Mouse (Mus musculus) kidney, postnatal 36 days (tissue): ENCODE data around the gene C3.

Experiments used
- DNase-seq, 2 experiments: peaks; one replicate each; pipeline ENCODE4 v3.0.0; 2021 to 2022; ENCODE audit warnings: mixed read lengths in 2 of 2

Gene C3

DNA sequence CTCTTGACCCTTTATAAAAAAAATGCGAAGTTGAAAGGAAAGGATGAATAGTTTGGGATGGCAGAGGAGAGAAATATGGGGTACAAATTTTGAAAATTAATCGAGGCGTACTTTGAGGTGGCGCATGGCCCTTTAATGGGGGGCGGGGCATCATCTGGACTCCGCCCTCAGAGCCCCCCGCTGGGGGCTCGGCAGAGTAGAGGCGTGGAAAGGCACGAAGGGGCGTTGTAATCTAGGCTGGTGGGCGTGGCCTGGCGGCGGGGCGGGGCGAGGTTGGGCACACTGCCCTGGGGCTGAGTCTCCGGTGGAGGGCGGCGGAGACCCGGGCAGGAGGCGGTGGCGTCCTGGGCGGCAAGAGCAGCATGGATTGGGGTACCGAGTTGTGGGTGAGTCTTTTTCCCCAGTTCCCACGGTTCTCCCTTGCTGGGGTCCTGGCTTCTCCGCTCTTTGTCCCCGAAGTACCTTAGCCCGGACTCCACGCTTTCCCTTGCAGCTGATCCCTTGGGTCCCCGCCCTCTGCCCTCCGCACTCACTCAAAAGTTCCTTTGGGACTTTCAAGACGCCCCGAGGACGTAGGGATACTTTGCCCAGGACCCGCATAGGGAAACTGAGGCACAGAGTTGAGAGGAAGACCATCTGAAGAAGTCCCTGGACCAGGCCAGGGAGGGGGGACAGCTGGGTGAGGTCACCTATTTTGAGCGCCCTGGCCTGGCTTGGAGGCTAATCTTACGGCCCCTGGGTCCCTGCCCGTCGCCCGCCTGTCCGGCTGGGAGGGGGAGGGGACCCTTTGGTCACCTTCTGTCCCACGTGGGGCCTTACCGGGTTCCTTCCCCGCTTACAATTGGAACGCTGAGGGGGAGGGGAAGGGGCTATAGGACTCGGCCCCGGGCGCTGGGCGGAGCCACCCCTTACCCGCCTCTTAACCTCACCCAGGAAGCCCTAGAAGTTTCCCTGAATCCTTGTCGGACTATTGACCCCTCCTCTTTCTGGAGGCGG, 21.5 kb upstream of the C3 start, which contains the start of gene Trip10:
Trip10 (plus strand) TSS at position 270 of the 996 bp plus-strand sequence.
- peak; percentile 97 to 99 for DNase-seq

DNA sequence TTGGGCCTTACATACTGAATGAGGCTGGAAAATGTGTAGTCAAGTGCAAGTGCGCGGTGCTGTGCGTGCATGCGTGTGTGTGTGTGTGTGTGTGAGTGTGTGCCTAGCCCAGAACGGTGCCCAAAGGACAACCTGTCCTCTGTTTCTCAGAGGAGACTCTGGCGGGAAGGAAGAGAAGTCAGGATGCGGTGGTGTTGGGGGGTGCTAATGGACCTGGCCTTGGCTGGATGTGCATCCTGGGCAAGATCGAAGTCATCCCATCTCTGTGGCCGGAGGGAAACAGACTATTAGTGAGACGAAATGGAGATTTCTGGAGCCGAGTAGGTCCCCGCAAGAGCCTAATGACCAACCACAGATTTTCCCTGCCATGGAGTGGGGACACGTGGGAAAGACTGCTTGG, 20.8 kb upstream of the C3 start:
- peak in 1 of 2 experiments; percentile 48 for DNase-seq

DNA sequence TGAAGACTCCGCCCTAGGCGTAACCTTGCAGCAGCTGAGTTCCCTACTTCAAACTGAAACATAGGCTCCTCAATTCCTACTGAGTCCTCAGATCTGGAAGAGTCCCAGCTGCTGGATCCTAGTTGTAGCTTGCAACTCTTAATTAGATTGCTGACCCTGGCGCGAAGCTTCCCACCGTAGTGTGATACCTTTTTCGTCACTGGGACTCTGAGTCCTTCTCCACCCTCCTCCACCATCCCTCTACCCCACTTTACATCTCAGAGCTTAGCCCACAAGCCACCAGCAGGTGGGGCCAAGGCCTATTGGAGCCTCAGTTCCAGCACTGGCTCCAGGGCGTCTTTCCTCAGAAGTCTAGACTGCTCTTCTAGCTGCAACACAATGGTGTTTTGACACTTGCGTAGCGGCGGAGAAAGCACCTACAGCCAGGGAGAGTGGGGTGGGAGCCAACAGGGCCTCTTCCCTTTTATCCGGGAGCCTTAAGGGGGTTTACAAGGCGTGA, 20.3 kb upstream of the C3 start, which contains the start of gene Gpr108:
Gpr108 (minus strand) TSS at position 246 of the 499 bp plus-strand sequence.
- peak; percentile 92 to 93 for DNase-seq

GRCm38 (mm10) chr17:57247393-57248200, 19.7 kb upstream of the C3 start:
- peak; percentile 88 to 98 for DNase-seq

GRCm38 (mm10) chr17:57246663-57247392, 18.9 kb upstream of the C3 start:
- DNase-seq, result no peak

GRCm38 (mm10) chr17:57245311-57245929, 17.5 kb upstream of the C3 start:
- DNase-seq, result no peak

GRCm38 (mm10) chr17:57243650-57244370, 15.9 kb upstream of the C3 start:
- no peak for DNase-seq

DNA sequence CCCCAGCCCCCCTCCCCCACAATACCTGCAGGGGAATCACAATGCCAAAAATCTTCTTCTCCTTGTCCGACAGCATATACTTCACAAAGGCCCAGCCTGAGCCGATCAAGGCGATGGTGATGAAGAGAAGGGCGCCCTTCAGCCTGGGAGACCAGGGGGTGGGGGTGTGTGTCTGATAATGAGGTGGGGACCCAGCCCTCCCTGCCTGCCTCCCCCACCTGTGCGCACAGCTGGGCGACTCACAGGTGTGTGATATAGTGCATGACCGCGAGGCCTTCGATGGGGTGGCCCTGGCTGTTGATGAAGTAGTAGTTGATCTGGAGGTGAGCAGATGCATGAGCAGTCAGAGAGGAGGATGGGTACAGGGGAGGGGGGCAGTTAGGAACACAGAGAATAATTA, 9.2 kb upstream of the C3 start:
- no peak for DNase-seq

DNA sequence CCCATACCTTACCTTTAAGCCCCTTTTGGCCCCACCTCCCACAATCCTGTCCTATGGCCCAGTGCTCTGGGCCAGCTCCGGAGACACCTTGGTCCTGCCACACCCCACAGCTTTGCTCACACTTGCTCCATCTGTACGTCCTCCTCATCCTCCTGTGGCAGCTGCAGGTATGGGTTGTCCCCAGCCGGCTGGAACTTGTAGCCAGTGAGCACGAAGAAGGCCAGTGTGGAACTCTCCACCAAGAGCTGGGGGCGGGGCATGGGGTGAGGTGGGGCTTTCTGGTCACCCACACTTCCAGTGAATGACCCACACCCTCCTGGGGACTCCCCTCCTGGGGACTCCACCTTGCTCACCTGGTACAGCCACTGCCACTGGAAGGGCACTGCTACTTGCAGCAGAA, 7.9 kb upstream of the C3 start:
- DNase-seq, result no peak

DNA sequence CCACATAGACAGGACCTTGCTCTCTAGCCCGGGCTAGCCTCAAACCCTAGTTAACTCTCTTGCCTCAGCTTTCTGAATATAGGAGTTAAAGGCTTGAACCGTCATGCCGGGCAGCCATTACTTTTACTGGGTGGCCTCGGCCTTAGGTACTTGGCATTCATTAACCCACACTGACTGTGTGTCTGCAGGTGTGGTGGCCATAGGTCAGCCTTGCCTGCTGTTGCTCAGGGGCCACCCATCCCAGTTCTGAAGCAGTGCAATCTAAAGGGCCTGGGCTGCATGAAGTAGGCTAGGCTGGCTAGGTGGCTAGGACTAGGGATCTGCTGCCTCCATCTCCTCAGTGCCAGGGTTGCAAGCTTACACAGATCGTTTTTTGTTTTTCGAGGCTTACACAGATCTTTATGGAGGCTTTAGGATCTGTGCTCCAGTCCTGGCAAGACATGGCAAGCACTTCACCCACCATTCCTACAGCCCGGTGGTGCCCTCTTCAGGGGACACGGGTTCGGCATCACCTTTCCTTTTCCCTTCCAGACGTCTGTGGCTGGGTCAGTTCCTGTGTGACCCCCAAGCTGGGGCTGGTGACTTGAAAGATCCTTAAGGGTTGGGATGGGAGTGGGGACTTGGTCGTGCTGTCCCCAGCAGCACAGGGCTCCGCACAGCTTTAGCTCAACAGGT, 6.5 kb upstream of the C3 start:
- peak; percentile 69 to 73 for DNase-seq

- DNase-seq, result peak; percentile 89 to 93
These were observed 5.1 kb upstream of the C3 start for GRCm38 (mm10) chr17:57233038-57233437.

DNA sequence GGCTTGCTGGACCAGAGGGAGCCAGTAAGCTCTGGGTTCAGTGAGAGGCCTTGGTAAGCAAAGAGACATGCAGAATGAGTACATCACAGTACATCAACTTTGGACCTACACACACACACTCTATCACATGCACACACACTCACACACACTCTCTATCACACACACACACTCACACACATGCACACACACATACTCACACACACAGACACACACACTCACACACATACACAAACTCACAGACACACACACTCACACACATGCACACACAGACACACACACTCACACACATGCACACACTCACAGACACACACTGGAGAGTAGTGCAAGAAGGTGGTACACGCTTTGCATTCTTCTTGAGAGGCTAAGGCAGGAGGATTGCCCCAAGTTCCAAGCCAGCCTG, 4.3 kb upstream of the C3 start:
- DNase-seq, result no peak

- peak in 1 of 2 experiments; percentile 54 for DNase-seq
These were observed 3.4 kb upstream of the C3 start for GRCm38 (mm10) chr17:57231321-57231771.

DNA sequence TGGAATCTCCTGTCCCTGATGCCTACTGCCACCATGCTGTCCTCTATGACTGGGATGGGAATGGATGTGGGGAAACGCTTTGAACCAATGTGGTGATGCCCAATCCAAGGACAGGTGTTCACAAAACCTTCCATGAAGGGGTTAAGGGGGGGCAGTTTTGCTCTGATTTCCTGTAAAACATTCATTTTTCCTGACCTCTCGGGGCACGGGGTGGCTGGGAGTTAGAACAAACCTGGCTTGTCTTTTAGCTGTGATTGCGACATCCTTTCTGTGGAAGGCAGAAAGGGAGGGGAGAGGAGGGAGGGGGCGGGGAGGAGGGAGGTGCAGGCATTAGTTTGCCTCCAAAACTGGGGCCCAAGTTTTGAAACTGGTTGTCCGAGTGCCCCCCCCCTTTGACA, 2.8 kb upstream of the C3 start:
- peak; percentile 67 to 79 for DNase-seq

- DNase-seq, result peak in 1 of 2 experiments; percentile 39
These were observed 2.2 kb upstream of the C3 start for GRCm38 (mm10) chr17:57229851-57230727.

- no peak for DNase-seq
These were observed 937 bp upstream of the C3 start for GRCm38 (mm10) chr17:57228873-57229272.

DNA sequence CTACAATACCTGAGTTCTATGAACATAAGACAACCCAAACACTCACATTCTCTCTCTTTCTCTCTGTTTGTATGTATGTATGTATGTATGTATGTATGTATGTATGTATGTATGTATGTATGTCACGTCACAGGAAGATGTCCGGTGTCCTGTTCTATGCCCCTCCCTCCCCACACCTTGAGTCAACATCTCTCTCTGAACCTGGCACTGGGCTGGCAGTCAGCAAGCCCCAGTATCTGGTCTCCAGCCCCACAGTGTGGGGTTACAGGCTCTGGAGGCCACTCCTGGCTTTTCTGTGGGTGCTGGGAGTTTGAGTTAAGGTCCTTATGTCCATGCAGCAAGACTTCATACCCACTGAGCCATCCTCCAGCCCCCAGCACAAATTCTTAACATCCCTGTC, 468 bp downstream of the C3 start:
- DNase-seq, result no peak

GRCm38 (mm10) chr17:57223313-57223712, 4.6 kb downstream of the C3 start:
- DNase-seq, result no peak

GRCm38 (mm10) chr17:57221911-57222310, 6.0 kb downstream of the C3 start:
- no peak for DNase-seq

DNA sequence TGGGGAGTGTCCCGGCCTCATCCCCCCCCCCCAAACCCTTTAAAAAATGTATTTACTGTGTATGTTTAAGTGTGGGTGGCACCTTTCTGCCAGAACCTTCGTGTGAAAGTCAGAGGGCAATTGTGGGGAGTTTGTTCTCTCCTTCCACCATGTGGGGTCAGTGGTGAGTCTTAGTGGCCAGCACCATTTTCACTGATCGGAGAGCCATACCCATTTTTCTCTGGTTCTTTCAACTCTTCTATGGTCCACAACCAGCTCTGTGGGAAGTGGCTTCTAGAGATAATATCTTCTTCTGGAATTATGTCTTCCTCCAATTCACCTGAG, 8.1 kb downstream of the C3 start:
- peak; percentile 59 to 76 for DNase-seq
